ENCODE assay signal across 9 mouse cellular contexts in genomic region chr17:45734881-45735280, GRCm38 (mm10). TPM values are rescaled to one million over a fixed set of nuclear protein-coding genes. Genes with fewer than 3 reads are reported as not detected.
A peak's percentile ranks its signal among the peaks of the same experiment; 100 is the strongest.
DNase-seq lines count a peak whose midpoint lies in the region; ATAC-seq and TF ChIP-seq lines count a peak whose summit lies in the region.
"Had no signal": no experiment of that assay in that cellular context is flagged by ENCODE, and none has a peak within 500 bp of the region (broad histone marks: within the 10 kb centered on the region; RNA-seq: fewer than 3 reads in every experiment).

No protein-coding gene starts in this region.

- TF ChIP-seq POLR2A in cerebellum, adult 2 months (IDR thresholded peaks at IDR 0.05; ENCODE audit: borderline replicate concordance, insufficient read depth, low read length): no peak

- H3K9ac ChIP-seq in hindbrain, embryonic 16.5 days (ENCODE audit: low read depth, low read length): peak overlapping the region; percentile 8; the same call in 1 of the 2 replicates
- H3K9ac ChIP-seq in neural tube, embryonic 15.5 days (replicated peaks): no peak overlapping the region

- H3K27me3 ChIP-seq in cerebellum, adult 2 months (ENCODE audit: control insufficient read depth, insufficient read depth, low read length): no peaks in the 10 kb centered on the region
- H3K27me3 ChIP-seq in megakaryocyte, embryonic 14.5 days (replicated peaks): peaks cover 20% of the 10 kb centered on the region
- H3K27me3 ChIP-seq in hindbrain, embryonic 16.5 days (replicated peaks; ENCODE audit: control insufficient read depth, insufficient read depth, low read length): no peaks in the 10 kb centered on the region; the same call in 1 of the 2 replicates
- H3K27me3 ChIP-seq in neural tube, embryonic 15.5 days (replicated peaks): peaks cover 7% of the 10 kb centered on the region; the same call in 1 of the 2 replicates

- H3K27ac ChIP-seq in cerebellum, adult 2 months (ENCODE audit: insufficient read depth, low read length): no peak overlapping the region
- peak overlapping the region; percentile 75 for H3K27ac ChIP-seq in hindbrain, embryonic 16.5 days (ENCODE audit: low read depth, low read length)
- H3K27ac ChIP-seq in neural tube, embryonic 15.5 days (replicated peaks): peak overlapping the region; percentile 15; the same call in 1 of the 2 replicates

- H3K4me2 ChIP-seq in hindbrain, embryonic 16.5 days (ENCODE audit: low read length): no peak overlapping the region
- H3K4me2 ChIP-seq in neural tube, embryonic 15.5 days: no peak overlapping the region

- 88% methylated on average over 4 of the region's 4 CpGs for WGBS in cerebellum, adult 2 months
- WGBS in hindbrain, embryonic 16.5 days: 71% methylated on average over 4 of the region's 4 CpGs
- WGBS in neural tube, embryonic 15.5 days: 80% methylated on average over 4 of the region's 4 CpGs

- H3K4me3 ChIP-seq in cerebellum, adult 2 months (replicated peaks; ENCODE audit: insufficient read depth, low read depth, low read length): no peak overlapping the region
- peak overlapping the region; percentile 94 for H3K4me3 ChIP-seq in megakaryocyte, embryonic 14.5 days (replicated peaks)
- H3K4me3 ChIP-seq in hindbrain, embryonic 16.5 days (ENCODE audit: low read length): no peak overlapping the region
- H3K4me3 ChIP-seq in neural tube, embryonic 15.5 days (replicated peaks): no peak overlapping the region

- ATAC-seq in cerebellum, adult (ENCODE audit: insufficient number of reproducible peaks, low FRiP score, low TSS enrichment): no peak
- ATAC-seq in megakaryocyte, adult 5-6 weeks (ENCODE audit: poor library complexity, severe bottlenecking): no peak
- ATAC-seq in hindbrain, embryonic 16.5 days: no peak
- ATAC-seq in neural tube, embryonic 15.5 days (ENCODE audit: low FRiP score): no peak

- TF ChIP-seq CTCF in cerebellum, adult 2 months (IDR thresholded peaks at IDR 0.05; ENCODE audit: borderline replicate concordance, insufficient read depth, low read depth, low read length): no peak

- H3K36me3 ChIP-seq in megakaryocyte, embryonic 14.5 days (replicated peaks; ENCODE audit: low read length): peaks cover 4% of the 10 kb centered on the region
- H3K36me3 ChIP-seq in hindbrain, embryonic 16.5 days (ENCODE audit: control insufficient read depth, insufficient read depth, low read length): no peaks in the 10 kb centered on the region
- H3K36me3 ChIP-seq in neural tube, embryonic 15.5 days: no peaks in the 10 kb centered on the region

- H3K9me3 ChIP-seq in megakaryocyte, embryonic 14.5 days: no peaks in the 10 kb centered on the region
- no peaks in the 10 kb centered on the region for H3K9me3 ChIP-seq in hindbrain, embryonic 16.5 days (ENCODE audit: control insufficient read depth, low read length)
- no peaks in the 10 kb centered on the region for H3K9me3 ChIP-seq in neural tube, embryonic 15.5 days (replicated peaks)

- peak; percentile 27 to 36 for DNase-seq in cerebellum, adult 2 months
- no peak for DNase-seq in yolk sac, embryonic 10.5 days (ENCODE audit: low spot score)
- no peak for DNase-seq in thymus, postnatal 14 days

- peaks cover 16% of the 10 kb centered on the region for H3K4me1 ChIP-seq in cerebellum, adult 2 months (ENCODE audit: control insufficient read depth, insufficient read depth, low read length)
- peaks cover 67% of the 10 kb centered on the region for H3K4me1 ChIP-seq in megakaryocyte, embryonic 14.5 days
- peaks cover 32% of the 10 kb centered on the region for H3K4me1 ChIP-seq in hindbrain, embryonic 16.5 days (ENCODE audit: control insufficient read depth, insufficient read depth, low read depth, low read length)
- peaks cover 38% of the 10 kb centered on the region for H3K4me1 ChIP-seq in neural tube, embryonic 15.5 days

RNA-seq across cellular contexts. Expression of gene 1600014C23Rik, which starts 1.2 kb away (rescaled TPM):
- polyA plus RNA-seq in cerebellum, adult 2 months (2012; rRNA removed): 0.27 and 0.54 TPM in 2 replicates
- 1.3 TPM in 1 of 2 replicates, not detected in the other for polyA plus RNA-seq in megakaryocyte, embryonic 14.5 days (2012; ENCODE audit: insufficient read depth, low replicate concordance)
- not detected in 2 replicates for total RNA-seq in megakaryocyte, adult 5-6 weeks (2015)
- total RNA-seq in megakaryocyte, adult 5-6 weeks (2017): not detected in 2 replicates
- polyA plus RNA-seq in hindbrain, embryonic 16.5 days (2015; fragmentation: Nextera tagmentation; extraction: Ambion mirVana): 0.66 TPM in 1 of 2 replicates, not detected in the other
- 0.40 TPM in 1 of 2 replicates, not detected in the other for polyA plus RNA-seq in neural tube, embryonic 15.5 days (2015; fragmentation: Nextera tagmentation; extraction: Ambion mirVana)
- polyA plus RNA-seq: thymus, postnatal 0 days had no signal

RNA-seq across cellular contexts. Expression of gene Tmem63b, which starts 48.2 kb away (rescaled TPM):
- polyA plus RNA-seq in cerebellum, adult 2 months (2012; rRNA removed): 196 and 199 TPM in 2 replicates
- 22.7 and 26.5 TPM in 2 replicates for polyA plus RNA-seq in megakaryocyte, embryonic 14.5 days (2012; ENCODE audit: insufficient read depth, low replicate concordance)
- total RNA-seq in megakaryocyte, adult 5-6 weeks (2015): 3.3 and 5.3 TPM in 2 replicates
- total RNA-seq in megakaryocyte, adult 5-6 weeks (2017): 3.6 and 5.3 TPM in 2 replicates
- 147 and 148 TPM in 2 replicates for polyA plus RNA-seq in hindbrain, embryonic 16.5 days (2015; fragmentation: Nextera tagmentation; extraction: Ambion mirVana)
- 123 and 145 TPM in 2 replicates for polyA plus RNA-seq in neural tube, embryonic 15.5 days (2015; fragmentation: Nextera tagmentation; extraction: Ambion mirVana)

RNA-seq across cellular contexts. Expression of gene Mrpl14, which starts 48.8 kb away (rescaled TPM):
- 78.4 and 84.2 TPM in 2 replicates for polyA plus RNA-seq in cerebellum, adult 2 months (2012; rRNA removed)
- 106 and 372 TPM in 2 replicates for polyA plus RNA-seq in megakaryocyte, embryonic 14.5 days (2012; ENCODE audit: insufficient read depth, low replicate concordance)
- 30.3 and 34.7 TPM in 2 replicates for total RNA-seq in megakaryocyte, adult 5-6 weeks (2015)
- 12.7 and 14.7 TPM in 2 replicates for total RNA-seq in megakaryocyte, adult 5-6 weeks (2017)
- polyA plus RNA-seq in hindbrain, embryonic 16.5 days (2015; fragmentation: Nextera tagmentation; extraction: Ambion mirVana): 128 and 134 TPM in 2 replicates
- polyA plus RNA-seq in neural tube, embryonic 15.5 days (2015; fragmentation: Nextera tagmentation; extraction: Ambion mirVana): 129 and 132 TPM in 2 replicates

Comparison
In these comparisons a context has a peak if more than half of its experiments do, and no peak if none do; other contexts are left out.
1. DNase-seq: peak in cerebellum, adult 2 months (2 of 2); none in yolk sac, embryonic 10.5 days (single experiment) and thymus, postnatal 14 days (single experiment).